Mouse (Mus musculus): Measurements from ENCODE around the gene Dapl1. TPM values are rescaled to one million over a fixed set of nuclear protein-coding genes. Genes with fewer than 3 reads are reported as not detected.

The Dapl1 gene
- polyA plus RNA-seq, 1 experiment: not detected

- H3K79me2 ChIP-seq (ENCODE audit: control insufficient read depth, insufficient read depth): no peaks in the 10 kb centered on the region
- no peak for TF ChIP-seq POLR2A (IDR thresholded peaks at IDR 0.05; ENCODE audit: insufficient read length, low read depth)
- no peak overlapping the region for H3ac ChIP-seq (ENCODE audit: control insufficient read depth, insufficient read length)
- H3K36me3 ChIP-seq (ENCODE audit: control insufficient read depth, insufficient read depth): no peaks in the 10 kb centered on the region
- H3K4me3 ChIP-seq: no peak overlapping the region
- H3K27me3 ChIP-seq (ENCODE audit: control insufficient read depth, insufficient read depth, insufficient read length): peaks cover 7% of the 10 kb centered on the region
- H3K4me2 ChIP-seq (ENCODE audit: low read depth): peak overlapping the region; percentile 48
Measured at GRCm38 (mm10) chr2:59522079-59522684, 37.7 kb downstream of the Dapl1 start.

GRCm38 (mm10) chr2:59523526-59523925 is 39.1 kb downstream of the Dapl1 start:
- no peaks in the 10 kb centered on the region for H3K79me2 ChIP-seq (ENCODE audit: control insufficient read depth, insufficient read depth)
- no peak overlapping the region for H3K4me3 ChIP-seq
- no peak overlapping the region for H3ac ChIP-seq (ENCODE audit: control insufficient read depth, insufficient read length)
- TF ChIP-seq POLR2A (IDR thresholded peaks at IDR 0.05; ENCODE audit: insufficient read length, low read depth) (no peak), SRF (IDR thresholded peaks at IDR 0.05; ENCODE audit: control insufficient read depth, insufficient read length, low read depth) (no peak), MYOG (IDR thresholded peaks at IDR 0.05; ENCODE audit: control insufficient read depth in 1 of 3, insufficient read depth in 1 of 3, insufficient read length in 2 of 3, low read depth in 2 of 3) (no peak), MAX (IDR thresholded peaks at IDR 0.05; ENCODE audit: low read depth) (no peak), POLR2AphosphoS2 (IDR thresholded peaks at IDR 0.05; ENCODE audit: insufficient read length, low read depth) (no peak), MYOD1 (IDR thresholded peaks at IDR 0.05; ENCODE audit: control insufficient read depth in 1 of 3, insufficient read length in 2 of 3, low read depth in 2 of 3) (no peak), E2F4 (IDR thresholded peaks at IDR 0.05; ENCODE audit: insufficient read depth) (no peak), CEBPB (IDR thresholded peaks at IDR 0.05; ENCODE audit: insufficient read depth, poor library complexity, severe bottlenecking) (no peak), USF1 (IDR thresholded peaks at IDR 0.05; ENCODE audit: low read depth) (no peak), TCF12 (IDR thresholded peaks at IDR 0.05; ENCODE audit: insufficient read depth, poor library complexity, severe bottlenecking) (no peak), TCF3 (IDR thresholded peaks at IDR 0.05; ENCODE audit: insufficient read length, low read depth) (no peak)
- no peaks in the 10 kb centered on the region for H3K36me3 ChIP-seq (ENCODE audit: control insufficient read depth, insufficient read depth)
- H3K4me2 ChIP-seq (ENCODE audit: low read depth): no peak overlapping the region
- peaks cover 7% of the 10 kb centered on the region for H3K27me3 ChIP-seq (ENCODE audit: control insufficient read depth, insufficient read depth, insufficient read length)

GRCm38 (mm10) chr2:59526893-59527292 is 42.4 kb downstream of the Dapl1 start:
- Histone ChIP-seq H3K4me3 (no peak overlapping the region), H3K36me3 (ENCODE audit: control insufficient read depth, insufficient read depth) (no peaks in the 10 kb centered on the region), H3ac (ENCODE audit: control insufficient read depth, insufficient read length) (no peak overlapping the region), H3K79me2 (ENCODE audit: control insufficient read depth, insufficient read depth) (no peaks in the 10 kb centered on the region), H3K27me3 (ENCODE audit: control insufficient read depth, insufficient read depth, insufficient read length) (no peaks in the 10 kb centered on the region), H3K4me2 (ENCODE audit: low read depth) (no peak overlapping the region)
- no peak for TF ChIP-seq MAX (IDR thresholded peaks at IDR 0.05; ENCODE audit: low read depth)
- TF ChIP-seq USF1 (IDR thresholded peaks at IDR 0.05; ENCODE audit: low read depth): no peak

- no peaks in the 10 kb centered on the region for H3K27me3 ChIP-seq (ENCODE audit: control insufficient read depth, insufficient read depth, insufficient read length)
- TF ChIP-seq SRF (IDR thresholded peaks at IDR 0.05; ENCODE audit: control insufficient read depth, insufficient read length, low read depth) (no peak), POLR2AphosphoS2 (IDR thresholded peaks at IDR 0.05; ENCODE audit: insufficient read length, low read depth) (no peak), POLR2A (IDR thresholded peaks at IDR 0.05; ENCODE audit: insufficient read length, low read depth) (no peak), REST (IDR thresholded peaks at IDR 0.05; ENCODE audit: insufficient read depth, insufficient read length) (no peak), MYOG (IDR thresholded peaks at IDR 0.05; ENCODE audit: control insufficient read depth in 1 of 3, insufficient read depth in 1 of 3, insufficient read length in 2 of 3, low read depth in 2 of 3) (no peak), MYOD1 (IDR thresholded peaks at IDR 0.05; ENCODE audit: control insufficient read depth in 1 of 3, insufficient read length in 2 of 3, low read depth in 2 of 3) (no peak), USF1 (IDR thresholded peaks at IDR 0.05; ENCODE audit: low read depth) (no peak), TCF3 (IDR thresholded peaks at IDR 0.05; ENCODE audit: insufficient read length, low read depth) (no peak), E2F4 (IDR thresholded peaks at IDR 0.05; ENCODE audit: insufficient read depth) (no peak), TCF12 (IDR thresholded peaks at IDR 0.05; ENCODE audit: insufficient read depth, poor library complexity, severe bottlenecking) (no peak), MAX (IDR thresholded peaks at IDR 0.05; ENCODE audit: low read depth) (no peak), CEBPB (IDR thresholded peaks at IDR 0.05; ENCODE audit: insufficient read depth, poor library complexity, severe bottlenecking) (no peak)
Measured at GRCm38 (mm10) chr2:59529574-59530080, 45.2 kb downstream of the Dapl1 start.

GRCm38 (mm10) chr2:59530811-59531210 is 46.4 kb downstream of the Dapl1 start:
- Histone ChIP-seq H3K4me2 (ENCODE audit: low read depth) (no peak overlapping the region), H3K79me2 (ENCODE audit: control insufficient read depth, insufficient read depth) (no peaks in the 10 kb centered on the region), H3K4me3 (no peak overlapping the region), H3K36me3 (ENCODE audit: control insufficient read depth, insufficient read depth) (no peaks in the 10 kb centered on the region), H3K27me3 (ENCODE audit: control insufficient read depth, insufficient read depth, insufficient read length) (no peaks in the 10 kb centered on the region), H3ac (ENCODE audit: control insufficient read depth, insufficient read length) (no peak overlapping the region)
- TF ChIP-seq CEBPB (IDR thresholded peaks at IDR 0.05; ENCODE audit: insufficient read depth, poor library complexity, severe bottlenecking) (no peak), MYOD1 (IDR thresholded peaks at IDR 0.05; ENCODE audit: control insufficient read depth in 1 of 3, insufficient read length in 2 of 3, low read depth in 2 of 3) (peak in 1 of 3 experiments; percentile 33), TCF3 (IDR thresholded peaks at IDR 0.05; ENCODE audit: insufficient read length, low read depth) (no peak), MYOG (IDR thresholded peaks at IDR 0.05; ENCODE audit: control insufficient read depth in 1 of 3, insufficient read depth in 1 of 3, insufficient read length in 2 of 3, low read depth in 2 of 3) (peak in 1 of 3 experiments; percentile 4)

More at GRCm38 (mm10) chr2:59529574-59530080, 45.2 kb downstream of the Dapl1 start:
- Histone ChIP-seq H3K4me3 (no peak overlapping the region), H3K4me2 (ENCODE audit: low read depth) (no peak overlapping the region), H3K79me2 (ENCODE audit: control insufficient read depth, insufficient read depth) (no peaks in the 10 kb centered on the region), H3ac (ENCODE audit: control insufficient read depth, insufficient read length) (no peak overlapping the region), H3K36me3 (ENCODE audit: control insufficient read depth, insufficient read depth) (no peaks in the 10 kb centered on the region)
